Mouse (Mus musculus): Measurements from ENCODE around the gene Dab2ip. TPM values are rescaled to one million over a fixed set of nuclear protein-coding genes. Genes with fewer than 3 reads are reported as not detected.
A peak's percentile ranks its signal among the peaks of the same experiment; 100 is the strongest.

The Dab2ip gene
- polyA plus RNA-seq, 1 experiment from 2014 or later: 40.0 TPM

DNA sequence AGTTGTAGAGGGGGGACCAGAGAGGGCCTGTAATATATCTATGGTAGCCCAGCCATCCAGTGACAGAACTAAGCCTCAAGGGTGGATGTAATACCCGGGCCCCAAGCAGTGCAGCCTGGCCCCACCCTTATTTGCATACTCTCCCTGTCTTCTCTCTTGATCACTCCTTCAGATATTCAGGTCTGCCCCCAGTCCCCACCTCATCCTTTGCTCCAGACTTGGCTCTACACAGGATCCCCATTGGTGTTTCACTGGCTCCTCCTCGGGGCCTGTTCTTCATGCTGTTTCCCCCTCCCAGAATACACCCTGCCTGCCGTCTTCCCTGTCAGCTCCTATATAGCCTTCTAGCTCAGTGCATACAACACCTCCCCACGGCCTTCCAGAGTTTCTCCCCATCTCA is 57.3 kb downstream of the Dab2ip start:
- ATAC-seq (ENCODE audit: extremely low read depth, insufficient number of reproducible peaks, low FRiP score, low TSS enrichment): no peak
- 65% methylated on average over 4 of the region's 4 CpGs for WGBS
- H3K27me3 ChIP-seq (replicated peaks): no peaks in the 10 kb centered on the region
- H3K4me1 ChIP-seq: peaks cover 100% of the 10 kb centered on the region
- no peaks in the 10 kb centered on the region for H3K9me3 ChIP-seq
- H3K27ac ChIP-seq (replicated peaks): no peak overlapping the region
- no peaks in the 10 kb centered on the region for H3K36me3 ChIP-seq
- no peak overlapping the region for H3K4me3 ChIP-seq
- H3K4me2 ChIP-seq: no peak overlapping the region
- no peak overlapping the region; the same call in 1 of the 2 replicates for H3K9ac ChIP-seq

DNA sequence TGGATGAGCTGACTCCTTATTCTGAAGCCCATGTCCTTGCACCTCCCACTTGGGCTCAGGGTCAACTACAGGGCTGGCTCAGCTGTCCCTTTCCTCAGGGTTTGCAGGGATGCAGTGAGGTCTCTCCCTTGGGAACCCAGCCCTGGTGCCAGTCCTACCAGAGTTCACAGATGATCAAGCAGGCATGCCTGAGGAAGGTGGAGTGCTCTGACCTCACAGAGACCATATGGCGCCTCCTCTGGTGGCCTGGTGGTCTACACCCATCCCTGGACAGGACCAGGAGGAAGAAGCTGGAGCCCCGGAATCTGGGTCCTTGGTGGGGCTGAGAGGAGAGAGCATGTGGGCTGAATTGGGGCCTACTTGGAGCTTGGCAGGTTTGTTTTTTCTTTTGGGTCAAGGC is 57.9 kb downstream of the Dab2ip start:
- no peaks in the 10 kb centered on the region for H3K36me3 ChIP-seq
- ATAC-seq (ENCODE audit: extremely low read depth, insufficient number of reproducible peaks, low FRiP score, low TSS enrichment): no peak
- H3K9ac ChIP-seq: no peak overlapping the region
- H3K4me1 ChIP-seq: peaks cover 100% of the 10 kb centered on the region
- 47% methylated on average over 2 of the region's 2 CpGs for WGBS
- H3K4me2 ChIP-seq: no peak overlapping the region
- H3K9me3 ChIP-seq: no peaks in the 10 kb centered on the region
- H3K27ac ChIP-seq (replicated peaks): 0 out of 2 replicates have a peak overlapping the region, but pooled peaks have one; percentile 73
- no peaks in the 10 kb centered on the region for H3K27me3 ChIP-seq (replicated peaks)
- no peak overlapping the region for H3K4me3 ChIP-seq

DNA sequence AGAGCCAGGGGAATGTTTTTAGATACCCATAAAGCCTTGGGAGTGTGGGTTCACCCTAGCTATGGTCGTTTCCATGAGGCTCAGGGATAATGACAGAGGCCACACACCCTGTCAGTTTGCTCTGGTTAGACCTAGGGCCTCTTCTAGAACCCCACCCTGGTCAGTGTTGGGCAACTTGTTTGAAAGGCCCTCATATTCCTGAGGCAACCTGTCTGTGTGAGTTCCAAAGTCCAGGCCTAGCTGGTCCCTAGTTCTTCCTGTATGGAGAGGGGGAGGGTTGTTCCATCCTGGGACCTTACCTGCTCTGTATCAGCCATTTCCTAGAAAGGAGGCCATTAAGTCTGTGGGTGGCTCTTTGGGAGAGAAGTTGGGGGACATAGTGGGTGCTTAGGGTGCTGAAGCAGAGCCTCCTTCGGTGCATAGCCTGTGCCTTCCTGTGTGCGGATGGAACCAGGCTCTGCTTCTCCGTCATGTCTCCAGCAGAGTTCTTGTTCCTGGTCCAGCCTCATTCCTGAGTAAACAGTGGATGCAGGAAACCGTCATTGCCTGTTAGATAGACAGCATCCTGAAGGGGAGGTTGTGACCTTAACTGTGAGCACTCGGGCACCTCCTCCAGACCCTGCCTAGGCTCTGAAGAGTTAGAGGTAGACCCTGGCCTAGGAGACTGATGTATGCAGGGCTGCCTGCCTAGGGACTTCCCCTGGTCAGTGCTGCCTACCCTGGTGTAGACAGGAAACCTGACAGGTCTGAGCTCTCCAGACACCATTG is 59.0 kb downstream of the Dab2ip start:
- no peak for ATAC-seq (ENCODE audit: extremely low read depth, insufficient number of reproducible peaks, low FRiP score, low TSS enrichment)
- Histone ChIP-seq H3K36me3 (no peaks in the 10 kb centered on the region), H3K9ac (0 out of 2 replicates have a peak overlapping the region, but pooled peaks have one; percentile 42), H3K4me2 (no peak overlapping the region), H3K4me1 (peaks cover 98% of the 10 kb centered on the region), H3K4me3 (no peak overlapping the region), H3K9me3 (no peaks in the 10 kb centered on the region), H3K27ac (replicated peaks) (peak overlapping the region; percentile 73), H3K27me3 (replicated peaks) (no peaks in the 10 kb centered on the region)
- 61% methylated on average over 6 of the region's 6 CpGs for WGBS

DNA sequence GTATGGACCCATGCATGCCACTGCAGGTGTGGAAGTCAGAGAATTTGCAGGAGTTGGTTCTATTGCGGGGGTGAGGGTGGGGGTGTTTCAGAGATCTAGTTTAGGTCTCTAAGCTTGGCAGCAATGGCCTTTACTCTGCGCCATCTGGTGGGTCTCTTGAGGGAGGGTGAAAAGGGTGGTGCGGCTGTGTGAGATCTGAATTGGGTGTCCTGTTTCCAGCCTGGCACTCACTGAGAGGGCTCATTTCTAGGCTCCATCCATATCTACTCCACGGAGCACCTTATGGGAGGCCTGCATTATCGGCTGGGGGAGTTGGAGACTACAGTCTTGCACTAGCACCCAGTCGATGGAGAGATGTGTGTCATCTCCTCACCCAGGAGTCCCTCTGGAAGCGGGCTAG is 60.9 kb downstream of the Dab2ip start:
- Histone ChIP-seq H3K4me3 (no peak overlapping the region), H3K4me2 (0 out of 2 replicates have a peak overlapping the region, but pooled peaks have one; percentile 67), H3K9ac (peak overlapping the region; percentile 71), H3K27me3 (replicated peaks) (no peaks in the 10 kb centered on the region), H3K27ac (replicated peaks) (peak overlapping the region; percentile 81), H3K4me1 (peaks cover 98% of the 10 kb centered on the region), H3K9me3 (no peaks in the 10 kb centered on the region), H3K36me3 (no peaks in the 10 kb centered on the region)
- 53% methylated on average over 7 of the region's 7 CpGs for WGBS
- no peak for ATAC-seq (ENCODE audit: extremely low read depth, insufficient number of reproducible peaks, low FRiP score, low TSS enrichment)

DNA sequence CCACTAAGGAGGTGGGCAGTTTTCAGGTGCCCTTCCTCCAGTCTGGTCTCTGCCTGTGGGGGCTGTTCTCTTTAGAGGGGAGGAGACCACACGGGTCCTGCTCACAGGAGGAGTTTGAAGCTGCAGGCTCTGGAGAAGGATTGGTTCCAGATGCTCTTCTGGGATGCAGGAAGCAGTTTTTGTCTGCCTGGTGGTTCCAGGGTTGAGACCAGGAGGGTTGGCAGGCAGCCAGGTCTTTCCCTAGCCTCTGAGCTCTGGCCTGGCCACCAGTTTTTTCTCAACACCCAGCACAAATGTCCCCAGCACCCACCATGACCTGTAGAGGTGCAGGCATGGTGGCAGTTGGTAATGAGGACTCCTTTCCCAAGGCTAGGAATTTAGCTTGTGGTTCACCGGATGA is 61.5 kb downstream of the Dab2ip start:
- Histone ChIP-seq H3K4me2 (peak overlapping the region; percentile 67), H3K9me3 (no peaks in the 10 kb centered on the region), H3K36me3 (no peaks in the 10 kb centered on the region), H3K9ac (peak overlapping the region; percentile 71), H3K27me3 (replicated peaks) (no peaks in the 10 kb centered on the region), H3K27ac (replicated peaks) (peak overlapping the region; percentile 81), H3K4me1 (peaks cover 98% of the 10 kb centered on the region), H3K4me3 (no peak overlapping the region)
- no peak for ATAC-seq (ENCODE audit: extremely low read depth, insufficient number of reproducible peaks, low FRiP score, low TSS enrichment)
- 26% methylated on average over 2 of the region's 2 CpGs for WGBS

DNA sequence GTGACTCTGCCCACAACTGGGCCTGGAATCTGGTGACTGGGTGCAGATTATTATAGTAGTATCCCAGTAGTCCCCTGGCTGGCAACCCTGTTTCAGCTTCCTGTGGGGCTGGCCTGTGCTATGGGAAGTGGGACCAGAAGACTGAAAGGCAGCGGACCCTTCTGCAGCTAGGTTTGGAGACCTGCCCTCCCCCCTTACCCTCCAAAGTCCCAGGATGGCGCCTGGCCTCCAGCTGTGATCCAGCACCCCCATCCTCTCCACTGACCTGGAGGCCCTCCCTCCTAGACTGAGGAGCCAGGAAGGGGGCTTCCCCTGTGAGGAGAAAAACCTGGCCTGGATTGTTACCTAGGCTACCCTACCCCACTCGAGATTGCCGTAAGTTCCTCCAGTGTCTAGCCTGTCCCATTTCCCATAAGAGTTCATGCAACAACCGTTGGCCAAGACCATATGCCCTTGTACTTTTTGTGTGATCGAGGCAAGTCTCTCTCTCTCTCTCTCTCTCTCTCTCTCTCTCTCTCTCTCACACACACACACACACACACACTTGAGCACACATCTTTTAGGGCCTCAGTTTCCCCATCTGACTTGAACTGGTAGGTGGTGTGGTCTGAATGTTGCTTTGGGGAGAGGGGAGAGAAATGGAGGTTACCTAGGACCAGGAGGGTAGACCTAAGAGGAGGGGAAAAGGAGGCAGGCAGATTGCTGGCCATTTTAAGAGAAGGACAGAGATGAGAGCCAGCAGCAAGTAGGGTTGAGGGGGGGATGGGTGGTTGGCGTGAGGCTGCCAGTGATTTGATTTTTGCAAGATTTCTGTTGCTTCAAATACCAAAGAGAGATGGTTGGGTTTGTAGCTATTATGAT is 62.5 kb downstream of the Dab2ip start:
- peak; percentile 39; the same call in 1 of the 2 replicates for ATAC-seq (ENCODE audit: extremely low read depth, insufficient number of reproducible peaks, low FRiP score, low TSS enrichment)
- WGBS: 13% methylated on average over 7 of the region's 7 CpGs
- no peaks in the 10 kb centered on the region for H3K27me3 ChIP-seq (replicated peaks)
- peak overlapping the region; percentile 39 for H3K4me3 ChIP-seq
- peak overlapping the region; percentile 81 for H3K27ac ChIP-seq (replicated peaks)
- no peaks in the 10 kb centered on the region for H3K9me3 ChIP-seq
- H3K9ac ChIP-seq: peak overlapping the region; percentile 71
- peak overlapping the region; percentile 67 for H3K4me2 ChIP-seq
- H3K36me3 ChIP-seq: peaks cover 9% of the 10 kb centered on the region
- H3K4me1 ChIP-seq: peaks cover 98% of the 10 kb centered on the region

DNA sequence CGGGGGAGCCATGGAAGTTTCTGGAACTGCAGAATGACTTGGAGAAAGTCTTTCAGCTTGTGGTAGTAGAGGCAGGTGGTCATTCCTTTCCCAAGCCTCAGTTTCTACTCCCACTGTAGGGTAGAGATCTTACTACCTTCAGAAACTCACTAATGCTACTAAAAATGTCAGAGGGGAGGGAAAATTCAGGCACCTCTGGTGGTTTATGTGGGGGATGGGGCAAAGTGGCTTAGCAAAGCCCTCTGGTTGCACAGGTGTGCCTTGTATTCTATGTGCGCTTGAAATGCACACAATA is 63.1 kb downstream of the Dab2ip start:
- peak overlapping the region; percentile 82 for H3K4me2 ChIP-seq
- H3K4me3 ChIP-seq: no peak overlapping the region
- H3K36me3 ChIP-seq: peaks cover 11% of the 10 kb centered on the region
- WGBS: 67% methylated on average over 2 of the region's 2 CpGs
- no peaks in the 10 kb centered on the region for H3K9me3 ChIP-seq
- H3K9ac ChIP-seq: peak overlapping the region; percentile 95
- H3K4me1 ChIP-seq: peaks cover 98% of the 10 kb centered on the region
- H3K27me3 ChIP-seq (replicated peaks): no peaks in the 10 kb centered on the region
- no peak for ATAC-seq (ENCODE audit: extremely low read depth, insufficient number of reproducible peaks, low FRiP score, low TSS enrichment)
- peak overlapping the region; percentile 82 for H3K27ac ChIP-seq (replicated peaks)

DNA sequence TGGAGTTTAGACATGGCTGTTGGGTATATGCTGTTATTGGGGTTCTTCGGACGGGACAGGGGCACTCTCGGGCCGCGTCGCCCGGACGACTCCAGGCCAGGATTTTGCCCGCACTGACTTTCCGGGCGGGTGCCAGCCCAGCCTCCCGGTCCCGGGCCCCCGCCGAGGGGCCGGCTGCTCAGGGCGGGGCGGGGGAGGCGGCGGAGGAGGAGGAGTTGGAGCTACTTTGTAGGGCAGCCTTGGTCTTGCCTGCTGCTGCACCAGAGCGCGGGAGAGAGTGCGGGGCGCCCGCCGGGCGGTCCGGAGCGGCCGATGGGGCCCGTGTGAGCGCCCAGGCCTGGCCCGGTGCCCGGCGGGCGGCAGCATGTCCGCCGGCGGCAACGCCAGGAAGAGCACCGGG is 63.7 kb downstream of the Dab2ip start:
- H3K4me1 ChIP-seq: peaks cover 98% of the 10 kb centered on the region
- peak; percentile 15; the same call in 1 of the 2 replicates for ATAC-seq (ENCODE audit: extremely low read depth, insufficient number of reproducible peaks, low FRiP score, low TSS enrichment)
- no peaks in the 10 kb centered on the region for H3K27me3 ChIP-seq (replicated peaks)
- peaks cover 16% of the 10 kb centered on the region for H3K36me3 ChIP-seq
- under 1% methylated on average over 41 of the region's 41 CpGs for WGBS
- H3K4me3 ChIP-seq: peak overlapping the region; percentile 83
- H3K9me3 ChIP-seq: no peaks in the 10 kb centered on the region
- H3K27ac ChIP-seq (replicated peaks): peak overlapping the region; percentile 82
- peak overlapping the region; percentile 95 for H3K9ac ChIP-seq
- H3K4me2 ChIP-seq: peak overlapping the region; percentile 82

DNA sequence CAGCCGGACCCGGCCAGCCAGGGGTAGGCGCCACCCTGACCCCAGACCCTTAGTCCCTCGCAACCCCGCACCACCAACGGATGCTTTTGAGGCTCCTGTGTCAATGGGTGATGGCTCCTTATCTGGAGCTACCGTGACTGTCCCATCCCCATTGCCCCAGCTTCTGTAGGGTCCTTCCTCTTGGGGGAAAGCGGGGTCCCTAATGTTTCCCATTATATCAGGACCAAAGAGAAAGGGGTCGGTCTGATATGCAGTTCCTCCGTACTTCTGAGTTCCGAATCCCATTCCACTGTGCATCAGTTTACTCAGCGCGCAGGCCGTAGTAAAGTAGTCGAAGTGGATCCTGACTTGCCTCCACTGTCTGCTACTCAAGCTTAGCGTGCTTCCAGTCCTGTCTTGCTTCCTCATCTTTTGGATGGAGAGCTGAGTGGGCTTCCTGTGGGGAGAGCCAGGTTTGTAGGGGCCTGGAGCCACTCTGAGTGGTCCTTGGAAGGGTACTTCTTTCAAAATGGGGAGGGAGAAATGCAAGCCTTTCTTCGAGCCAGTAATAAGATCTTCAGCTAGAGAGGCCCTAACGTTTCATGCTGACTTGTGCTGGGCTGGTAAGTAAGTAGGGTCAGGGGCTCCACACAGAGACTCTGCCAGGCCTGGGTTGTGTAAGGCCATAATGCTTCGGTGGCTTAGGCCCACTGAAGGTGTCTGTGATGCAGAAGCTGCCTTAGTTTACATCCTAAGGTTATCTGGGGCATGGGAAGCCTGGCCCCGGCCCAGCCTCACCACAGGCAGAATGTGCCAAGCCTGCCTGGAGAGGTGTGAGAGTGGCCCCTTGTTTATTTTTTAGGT is 64.4 kb downstream of the Dab2ip start:
- peak overlapping the region; percentile 82 for H3K27ac ChIP-seq (replicated peaks)
- peak overlapping the region; percentile 82 for H3K4me2 ChIP-seq
- H3K9me3 ChIP-seq: no peaks in the 10 kb centered on the region
- peak overlapping the region; percentile 83 for H3K4me3 ChIP-seq
- 4% methylated on average over 20 of the region's 20 CpGs for WGBS
- peak overlapping the region; percentile 95 for H3K9ac ChIP-seq
- H3K36me3 ChIP-seq: peaks cover 16% of the 10 kb centered on the region
- no peaks in the 10 kb centered on the region for H3K27me3 ChIP-seq (replicated peaks)
- no peak for ATAC-seq (ENCODE audit: extremely low read depth, insufficient number of reproducible peaks, low FRiP score, low TSS enrichment)
- H3K4me1 ChIP-seq: peaks cover 98% of the 10 kb centered on the region

DNA sequence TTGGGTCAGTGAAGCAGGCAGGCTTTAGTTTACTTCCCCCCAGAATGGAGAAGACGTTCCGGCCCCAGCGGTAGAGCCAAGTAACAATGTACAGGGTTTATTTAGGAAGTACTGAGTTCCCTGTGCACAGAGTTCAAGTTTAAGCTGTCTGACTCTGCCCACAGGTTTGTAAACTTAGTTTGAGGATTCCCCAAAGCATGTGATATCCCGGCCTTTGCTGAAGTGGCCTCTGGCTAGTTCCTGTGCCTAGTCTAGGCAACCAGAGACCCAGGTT is 65.0 kb downstream of the Dab2ip start:
- H3K9ac ChIP-seq: peak overlapping the region; percentile 95
- H3K4me2 ChIP-seq: peak overlapping the region; percentile 82
- peaks cover 16% of the 10 kb centered on the region for H3K36me3 ChIP-seq
- H3K4me3 ChIP-seq: peak overlapping the region; percentile 83
- ATAC-seq (ENCODE audit: extremely low read depth, insufficient number of reproducible peaks, low FRiP score, low TSS enrichment): no peak
- H3K9me3 ChIP-seq: no peaks in the 10 kb centered on the region
- H3K27ac ChIP-seq (replicated peaks): peak overlapping the region; percentile 82
- H3K4me1 ChIP-seq: peaks cover 98% of the 10 kb centered on the region
- WGBS: 33% methylated on average over 4 of the region's 4 CpGs
- no peaks in the 10 kb centered on the region for H3K27me3 ChIP-seq (replicated peaks)

Measured in heart, embryonic 13.5 days (tissue).